Mouse (Mus musculus) cortical plate, adult 2 months (tissue): ENCODE results near the gene Ric3. TPM values are rescaled to one million over a fixed set of nuclear protein-coding genes. Genes with fewer than 3 reads are reported as not detected.

ENCODE experiments used
- H3K27ac ChIP-seq: fragments of 200-500 bp; 2 replicates; pipeline ENCODE4 v1.5.1; 2012; ENCODE audit warnings: low read length, control low read depth, inconsistent platforms; ENCODE audit not compliant: insufficient read depth
- H3K4me1 ChIP-seq: fragments of 200-500 bp; 2 replicates; pipeline ENCODE4 v1.6.1; 2011; ENCODE audit warnings: low read length; ENCODE audit not compliant: control insufficient read depth, insufficient read depth
- H3K4me3 ChIP-seq: fragments of 200-500 bp; 2 replicates; pipeline ENCODE4 v1.5.1; 2011; ENCODE audit warnings: mild to moderate bottlenecking, low read length, control low read depth; ENCODE audit not compliant: insufficient read depth
- CTCF ChIP-seq: fragments of 200-500 bp; IDR thresholded peaks from 2 replicates; pipeline ENCODE4 v1.5.1; 2011; ENCODE audit warnings: mild to moderate bottlenecking, control low read depth, low read length; ENCODE audit not compliant: insufficient read depth; ENCODE audit errors: extremely low read depth
- POLR2A ChIP-seq: fragments of 200-500 bp; IDR thresholded peaks from 2 replicates; pipeline ENCODE4 v1.6.1; 2011; ENCODE audit warnings: mild to moderate bottlenecking, low read length, control low read depth; ENCODE audit not compliant: insufficient read depth; ENCODE audit errors: extremely low read depth
- polyA plus RNA-seq: library from polyadenylated mRNA; depleted of rRNA; stranded (reverse); fragments of >200 nt; gene quantifications from 2 replicates; pipeline ENCODE4 v1.2.3, GENCODE M21; 2012

The Ric3 gene
- polyA plus RNA-seq, 1 experiment, result 42.7 TPM

DNA sequence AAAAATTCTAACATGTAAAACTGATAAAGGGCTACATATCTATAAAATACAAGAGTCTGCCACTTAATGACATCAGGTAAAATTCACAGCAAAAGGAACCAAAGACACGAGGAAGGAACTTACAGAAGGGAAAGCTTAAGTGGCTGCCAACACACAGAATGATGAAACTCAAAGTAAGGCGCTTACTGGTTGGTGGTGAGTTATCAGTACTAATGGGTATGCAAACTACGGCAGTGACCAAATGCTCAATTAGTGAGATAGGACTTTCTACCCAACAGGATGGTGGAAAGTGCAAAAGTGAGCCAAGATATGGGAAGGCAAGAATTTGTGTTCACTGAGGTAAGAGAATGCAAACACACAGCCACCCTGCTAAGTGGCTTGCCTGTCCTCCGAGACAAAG, 23.6 kb downstream of the Ric3 start:
- H3K27ac ChIP-seq, result no peak overlapping the region
- no peaks in the 10 kb centered on the region; the same call in 1 of the 2 replicates for H3K4me1 ChIP-seq
- TF ChIP-seq POLR2A (no peak), CTCF (no peak)
- H3K4me3 ChIP-seq, result no peak overlapping the region

DNA sequence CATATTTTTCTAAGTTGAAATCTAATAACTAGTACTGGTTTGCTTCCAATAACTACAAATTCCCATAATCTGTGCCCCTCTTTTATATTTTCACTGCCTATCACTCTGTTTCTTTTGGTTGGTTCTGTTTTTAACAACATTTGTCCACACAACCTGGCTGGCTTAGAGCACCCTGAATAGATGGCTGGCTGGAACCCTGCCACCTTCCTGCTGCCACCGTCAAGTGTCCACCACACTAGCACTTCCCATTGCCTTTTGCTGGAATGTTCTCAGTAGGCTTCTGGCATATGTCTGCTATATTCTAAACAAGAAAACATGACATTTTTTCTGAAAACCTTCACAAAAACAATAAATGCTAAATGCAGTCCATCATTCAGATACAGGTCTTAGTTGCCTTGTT, 32.3 kb downstream of the Ric3 start:
- no peak overlapping the region for H3K27ac ChIP-seq
- no peaks in the 10 kb centered on the region; the same call in 1 of the 2 replicates for H3K4me1 ChIP-seq
- no peak overlapping the region for H3K4me3 ChIP-seq
- no peak for TF ChIP-seq POLR2A
- TF ChIP-seq CTCF, result no peak

DNA sequence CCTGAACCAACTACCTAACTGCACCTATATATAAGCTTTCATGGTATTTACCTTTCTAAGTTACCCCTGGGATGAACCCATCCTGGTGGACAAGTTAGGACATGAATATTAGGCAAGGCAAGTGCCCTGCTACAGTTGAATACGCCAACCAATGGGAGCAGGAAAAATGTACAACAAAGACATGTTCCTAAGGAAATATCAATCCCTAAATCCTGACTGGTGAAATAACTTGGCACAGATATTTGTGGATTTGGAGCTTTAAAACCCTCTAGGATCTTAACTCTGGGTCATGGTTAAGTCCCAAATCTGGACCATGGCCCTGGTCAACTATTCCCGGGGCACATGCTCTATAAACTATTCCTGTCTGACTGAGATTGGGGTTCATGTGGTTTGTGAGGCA, 37.3 kb downstream of the Ric3 start:
- Histone ChIP-seq H3K4me1 (no peaks in the 10 kb centered on the region; the same call in 1 of the 2 replicates), H3K27ac (no peak overlapping the region), H3K4me3 (no peak overlapping the region)
- TF ChIP-seq CTCF (no peak), POLR2A (no peak)

- Histone ChIP-seq H3K4me3 (no peak overlapping the region), H3K4me1 (peaks cover 3% of the 10 kb centered on the region), H3K27ac (no peak overlapping the region)
- TF ChIP-seq POLR2A, result no peak
- no peak for TF ChIP-seq CTCF
Measured at GRCm38 (mm10) chr7:109039445-109039844, 43.7 kb downstream of the Ric3 start.

DNA sequence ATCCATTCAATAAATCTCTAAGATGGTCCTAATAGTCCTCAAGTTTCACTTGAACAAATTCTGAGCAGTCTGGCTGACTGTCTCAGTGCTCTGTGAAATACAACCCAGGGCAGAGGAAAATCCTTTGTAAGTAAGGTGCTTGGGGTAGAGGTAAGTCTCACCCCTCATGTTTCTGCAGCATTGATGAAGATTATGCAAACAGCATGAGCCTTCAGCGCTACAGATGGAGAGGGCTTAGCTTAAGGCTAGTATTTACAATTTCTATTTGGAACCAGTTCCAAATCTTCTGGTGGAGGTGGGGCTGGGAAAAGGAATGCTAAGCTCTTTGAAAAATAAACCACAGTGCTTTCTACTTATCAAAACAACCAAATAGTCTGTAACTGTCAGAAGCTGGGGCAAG, 44.1 kb downstream of the Ric3 start:
- Histone ChIP-seq H3K27ac (peak overlapping the region; percentile 21; the same call in 1 of the 2 replicates), H3K4me3 (no peak overlapping the region), H3K4me1 (peaks cover 3% of the 10 kb centered on the region)
- TF ChIP-seq CTCF (no peak), POLR2A (no peak)

DNA sequence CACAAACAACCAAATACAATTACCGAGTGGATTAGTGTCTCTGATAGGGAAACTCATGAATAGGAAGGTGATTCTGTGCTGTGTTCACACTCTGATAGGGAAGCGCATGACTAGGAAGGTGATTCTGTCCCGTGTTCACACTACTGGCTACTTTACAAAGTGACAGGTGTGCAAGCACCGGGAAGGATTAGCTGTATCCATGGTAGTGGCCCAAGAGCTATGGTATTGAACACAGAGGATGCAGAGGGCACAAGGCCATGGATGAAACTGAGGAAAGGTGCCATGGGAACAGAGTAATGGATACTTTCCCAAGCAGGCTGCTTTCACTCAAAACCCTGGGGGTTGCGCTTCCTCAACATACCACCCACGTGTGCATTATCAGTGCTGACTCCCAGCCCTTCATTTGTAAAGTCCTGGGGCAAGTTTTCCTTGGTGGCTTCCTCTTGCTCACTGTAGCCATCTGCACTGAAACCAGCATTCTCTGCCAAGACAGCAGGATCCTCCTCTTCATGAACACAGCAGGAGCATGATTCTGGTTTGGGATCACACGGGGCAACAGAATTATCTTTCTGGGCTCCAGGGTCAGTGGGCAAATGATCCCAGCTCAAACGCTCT, 44.9 kb downstream of the Ric3 start:
- H3K4me3 ChIP-seq, result no peak overlapping the region
- TF ChIP-seq POLR2A, result no peak
- TF ChIP-seq CTCF, result no peak
- peaks cover 3% of the 10 kb centered on the region for H3K4me1 ChIP-seq
- H3K27ac ChIP-seq, result no peak overlapping the region

GRCm38 (mm10) chr7:109032054-109032453, 51.1 kb downstream of the Ric3 start:
- TF ChIP-seq CTCF (no peak), POLR2A (no peak)
- no peak overlapping the region for H3K27ac ChIP-seq
- H3K4me1 ChIP-seq, result peaks cover 5% of the 10 kb centered on the region

DNA sequence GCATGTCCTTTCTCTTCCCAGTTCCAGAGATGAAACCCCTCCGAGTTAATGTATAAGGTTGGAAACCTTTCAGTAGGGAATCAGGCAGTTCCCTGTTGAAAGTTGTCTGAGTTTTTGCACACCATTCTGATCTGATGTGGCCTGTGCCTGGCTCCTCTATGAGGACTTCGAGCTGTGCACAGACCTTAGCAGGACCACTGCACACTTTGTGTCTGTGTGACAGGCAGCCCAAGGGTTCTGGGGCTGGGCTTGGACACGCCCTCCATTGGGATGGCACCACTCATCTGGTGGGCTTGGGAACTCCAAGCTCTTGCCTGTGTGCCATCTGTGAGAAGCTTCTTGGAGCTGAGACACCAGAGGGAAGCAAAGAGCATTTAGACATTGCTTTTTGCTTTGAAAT, 51.8 kb downstream of the Ric3 start:
- Histone ChIP-seq H3K4me1 (peaks cover 5% of the 10 kb centered on the region), H3K27ac (no peak overlapping the region), H3K4me3 (no peak overlapping the region)
- no peak for TF ChIP-seq CTCF
- TF ChIP-seq POLR2A, result no peak

More at GRCm38 (mm10) chr7:109032054-109032453, 51.1 kb downstream of the Ric3 start:
- H3K4me3 ChIP-seq, result no peak overlapping the region

- TF ChIP-seq POLR2A (no peak), CTCF (no peak)
- no peak overlapping the region for H3K27ac ChIP-seq
- no peak overlapping the region for H3K4me3 ChIP-seq
- H3K4me1 ChIP-seq, result peaks cover 5% of the 10 kb centered on the region
Measured at GRCm38 (mm10) chr7:109029961-109030465, 53.1 kb downstream of the Ric3 start.

DNA sequence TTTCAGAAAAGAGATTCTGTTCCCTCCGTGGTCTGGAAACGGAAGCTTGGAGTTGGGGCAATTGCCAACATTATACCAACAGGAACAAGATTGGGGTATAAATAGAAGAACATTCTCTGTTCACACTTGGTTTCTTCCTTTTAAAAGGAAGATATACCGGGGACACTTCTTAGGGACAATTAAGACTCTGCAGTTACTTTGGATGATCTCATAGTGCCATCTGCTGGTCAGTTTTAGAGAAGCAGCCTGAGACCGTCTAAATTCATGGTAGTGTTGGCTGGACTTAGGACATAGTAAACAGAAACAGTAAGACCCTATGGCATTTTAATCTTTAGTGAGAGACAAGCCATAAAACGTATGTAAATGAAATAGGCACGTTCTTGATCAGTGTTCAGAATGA, 54.9 kb downstream of the Ric3 start:
- TF ChIP-seq CTCF, result peak; percentile 64; the same call in 1 of the 2 replicates
- no peak for TF ChIP-seq POLR2A
- Histone ChIP-seq H3K27ac (no peak overlapping the region), H3K4me3 (no peak overlapping the region), H3K4me1 (peaks cover 5% of the 10 kb centered on the region)

- H3K4me1 ChIP-seq, result peaks cover 5% of the 10 kb centered on the region
- no peak for TF ChIP-seq CTCF
- no peak for TF ChIP-seq POLR2A
- no peak overlapping the region for H3K4me3 ChIP-seq
- H3K27ac ChIP-seq, result no peak overlapping the region
Measured at GRCm38 (mm10) chr7:109027721-109028120, 55.4 kb downstream of the Ric3 start.
